Mouse (Mus musculus): ENCODE measurements at regions not wholly inside any gene's neighbourhood (a gene's known extent, or its start where the extent isn't known, plus 50 kb on each side); places are given as distances from the start of the nearest gene placed in this dataset.

GRCm38 (mm10) chr2:159019921-159020534 lies 225.4 kb downstream of the Dhx35 start:
- no peak for DNase-seq (ENCODE audit: low read depth, low spot score)

GRCm38 (mm10) chr2:159032147-159032546 lies 237.5 kb downstream of the Dhx35 start:
- no peak for DNase-seq (ENCODE audit: low read depth, low spot score)

- DNase-seq (ENCODE audit: low read depth, low spot score) = peak; percentile 4
Observed at GRCm38 (mm10) chr2:159039916-159040315, 245.3 kb downstream of the Dhx35 start.

GRCm38 (mm10) chr2:159053534-159053933 lies 258.9 kb downstream of the Dhx35 start:
- no peak for DNase-seq (ENCODE audit: low read depth, low spot score)

GRCm38 (mm10) chr2:159053936-159054335 lies 259.3 kb downstream of the Dhx35 start:
- no peak for DNase-seq (ENCODE audit: low read depth, low spot score)

GRCm38 (mm10) chr2:159054451-159054850 lies 259.8 kb downstream of the Dhx35 start:
- no peak for DNase-seq (ENCODE audit: low read depth, low spot score)

GRCm38 (mm10) chr2:159055780-159056179 lies 261.2 kb downstream of the Dhx35 start:
- DNase-seq (ENCODE audit: low read depth, low spot score) = no peak

DNA sequence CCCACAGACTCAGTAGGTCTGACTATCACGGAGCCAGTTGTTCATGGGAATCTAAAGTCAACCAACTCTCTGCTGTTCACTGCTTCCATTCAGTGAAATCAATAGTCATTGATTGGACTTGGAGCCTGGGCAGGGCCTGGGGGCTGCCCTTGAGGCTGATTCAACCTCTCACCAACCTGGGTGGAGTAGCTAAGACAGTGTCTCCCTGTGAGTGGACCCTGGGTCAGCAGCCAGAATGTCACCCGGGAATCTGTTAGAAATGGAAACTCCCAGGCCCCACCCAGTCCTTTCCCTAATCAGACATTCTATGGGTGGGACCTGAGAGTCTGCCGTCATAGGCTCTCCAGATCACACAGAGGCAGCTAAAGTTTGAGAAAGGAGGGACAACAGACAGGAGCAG lies 262.4 kb downstream of the Dhx35 start:
- DNase-seq (ENCODE audit: low read depth, low spot score) = no peak

DNA sequence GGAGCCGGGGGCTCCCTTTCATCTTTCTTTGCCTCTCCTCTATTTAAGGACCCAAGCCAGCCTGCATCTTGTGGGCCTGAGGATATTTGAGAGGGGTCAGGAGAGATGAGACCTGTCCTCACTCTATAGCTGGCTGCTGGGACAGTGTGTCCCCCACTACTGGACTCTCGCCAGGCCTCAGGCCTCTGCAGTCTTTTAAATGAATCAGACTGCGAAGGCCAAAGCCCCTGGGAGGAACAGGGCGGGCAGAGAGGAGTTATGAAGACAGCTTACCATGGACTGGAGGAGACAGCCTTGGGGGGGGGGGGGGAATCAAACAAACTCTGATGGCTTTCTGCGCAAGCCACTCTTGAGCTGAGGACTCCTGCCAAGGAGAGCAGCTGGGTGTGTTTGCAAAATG lies 262.9 kb downstream of the Dhx35 start:
- no peak for DNase-seq (ENCODE audit: low read depth, low spot score)

GRCm38 (mm10) chr2:159062266-159062665 lies 267.7 kb downstream of the Dhx35 start:
- DNase-seq (ENCODE audit: low read depth, low spot score) = no peak

DNA sequence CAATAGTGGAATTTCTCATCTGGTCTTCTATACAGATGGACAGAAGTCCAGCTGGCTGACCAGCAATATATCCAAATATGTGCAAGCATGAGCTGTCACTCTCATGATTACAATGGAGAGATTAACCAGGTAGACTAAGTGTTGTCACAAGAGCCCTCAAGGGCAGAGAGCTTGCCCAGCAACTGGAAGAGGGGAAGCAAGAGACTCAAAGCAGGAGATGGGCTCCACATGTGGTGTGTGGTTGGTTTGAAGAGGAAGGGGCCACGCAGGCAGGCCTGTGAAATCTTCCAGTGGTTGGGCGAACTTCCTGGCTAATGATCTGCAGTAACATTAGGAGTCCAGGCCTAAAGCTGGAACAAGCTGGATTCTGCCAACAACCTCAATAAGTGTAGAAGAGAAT lies 268.1 kb downstream of the Dhx35 start:
- DNase-seq (ENCODE audit: low read depth, low spot score) = no peak

- DNase-seq (ENCODE audit: low read depth, low spot score) = no peak
Observed at GRCm38 (mm10) chr2:159064403-159064970, 269.9 kb downstream of the Dhx35 start.

DNA sequence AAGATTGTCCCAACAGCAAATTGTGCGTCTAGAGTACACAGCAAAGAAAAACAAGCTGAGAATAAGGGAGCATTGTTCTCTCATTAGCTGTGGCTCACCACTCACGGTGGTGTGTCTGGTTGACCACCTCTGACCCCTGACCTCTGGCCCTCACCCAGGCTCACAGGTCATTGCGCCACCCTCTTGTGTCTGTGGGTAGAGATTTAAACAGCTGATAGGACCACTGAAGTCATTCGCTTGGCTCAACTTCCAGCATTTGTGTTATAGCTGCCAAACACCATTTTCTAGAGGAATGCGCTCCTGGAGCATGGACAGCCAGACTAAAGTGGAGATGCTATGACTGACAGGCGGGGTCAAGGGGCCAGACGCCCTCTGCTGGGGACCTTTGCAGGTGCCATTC lies 272.9 kb downstream of the Dhx35 start:
- DNase-seq (ENCODE audit: low read depth, low spot score) = no peak

DNA sequence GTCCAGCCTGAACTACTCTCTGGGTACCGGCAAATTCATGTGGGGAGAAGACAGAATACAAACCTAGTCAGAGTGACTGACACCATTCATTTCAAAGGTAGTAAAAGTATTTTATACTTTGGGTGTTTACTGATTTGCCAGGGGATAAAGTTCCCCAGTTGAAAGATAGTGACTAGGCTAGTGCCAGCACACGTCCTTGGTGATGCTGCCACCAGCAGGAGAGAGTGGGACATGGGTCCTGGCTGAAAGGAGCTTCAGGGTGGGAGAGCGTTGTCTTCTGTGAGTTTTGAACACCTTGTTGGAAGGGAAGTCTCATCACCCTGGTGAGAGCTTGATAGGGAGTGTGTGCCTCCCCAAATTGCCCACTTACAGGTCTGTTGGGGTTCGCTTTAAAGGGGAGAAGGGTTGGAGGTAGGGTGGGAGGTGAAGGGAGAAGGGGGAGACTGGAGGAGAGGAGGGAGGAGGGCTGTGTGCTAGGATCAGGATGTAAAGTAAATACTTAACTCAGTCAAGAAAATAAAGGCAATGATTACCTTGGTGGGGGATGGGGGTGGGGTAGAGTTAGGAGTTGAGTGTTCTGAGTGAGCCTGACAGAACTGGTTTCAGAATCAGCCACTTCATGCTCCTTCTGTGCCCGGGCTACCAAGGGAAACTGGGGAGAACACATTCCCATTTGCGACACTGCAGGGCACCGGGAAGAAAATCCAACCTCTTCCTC lies 273.9 kb downstream of the Dhx35 start:
- no peak for DNase-seq (ENCODE audit: low read depth, low spot score)

DNA sequence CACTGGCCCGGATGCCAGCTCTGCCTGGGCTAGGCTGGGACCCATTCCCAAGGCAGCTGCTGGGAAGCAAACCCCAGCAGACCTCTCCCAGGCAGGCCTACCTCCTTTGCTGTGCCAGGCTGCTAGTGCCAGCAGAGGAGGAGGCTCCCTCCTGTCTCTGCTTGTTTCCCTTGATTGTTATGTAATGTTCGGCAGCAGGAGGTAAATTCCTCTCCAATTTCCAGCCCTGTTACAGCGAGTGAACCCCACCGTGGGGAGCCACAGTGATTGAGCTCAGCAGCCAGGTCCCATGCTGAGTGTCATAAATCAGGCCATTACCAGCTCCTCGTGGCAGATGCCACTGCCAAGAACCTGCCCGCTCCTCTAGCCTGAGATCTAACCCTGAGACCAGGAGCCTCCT lies 274.6 kb downstream of the Dhx35 start:
- DNase-seq (ENCODE audit: low read depth, low spot score) = peak; percentile 9

DNA sequence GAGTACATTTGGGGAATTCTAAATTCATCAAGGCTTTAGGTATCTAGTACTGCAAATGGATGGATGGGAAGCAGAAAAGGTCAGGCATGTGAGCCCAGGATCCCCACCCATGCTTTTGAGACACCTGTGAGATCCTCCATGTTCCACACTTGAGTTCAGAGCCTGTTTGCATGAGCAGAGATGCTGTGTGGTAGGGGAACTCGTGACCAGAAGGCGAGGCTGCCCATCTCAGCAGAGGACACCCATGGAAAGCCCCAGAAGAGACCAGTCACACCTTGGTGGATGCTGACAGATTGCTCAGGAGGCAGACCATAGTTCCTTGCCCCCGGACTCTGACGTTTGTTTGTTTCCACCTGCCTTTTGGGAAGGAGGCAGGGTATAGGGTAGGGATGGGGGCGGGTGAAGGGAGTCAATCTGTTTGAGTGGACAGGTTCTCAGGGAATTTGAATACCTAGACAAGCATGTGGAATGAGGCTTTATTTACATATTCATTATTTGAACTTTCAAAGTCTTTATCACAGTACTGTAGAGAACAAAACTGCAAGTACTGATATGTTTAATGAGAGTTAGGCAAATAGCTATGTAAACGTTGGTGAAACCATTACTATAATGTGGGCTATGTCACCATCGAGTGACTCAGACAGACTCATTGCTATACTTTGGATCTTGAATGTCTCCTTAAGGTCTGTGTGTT lies 278.5 kb downstream of the Dhx35 start:
- DNase-seq (ENCODE audit: low read depth, low spot score) = no peak

DNA sequence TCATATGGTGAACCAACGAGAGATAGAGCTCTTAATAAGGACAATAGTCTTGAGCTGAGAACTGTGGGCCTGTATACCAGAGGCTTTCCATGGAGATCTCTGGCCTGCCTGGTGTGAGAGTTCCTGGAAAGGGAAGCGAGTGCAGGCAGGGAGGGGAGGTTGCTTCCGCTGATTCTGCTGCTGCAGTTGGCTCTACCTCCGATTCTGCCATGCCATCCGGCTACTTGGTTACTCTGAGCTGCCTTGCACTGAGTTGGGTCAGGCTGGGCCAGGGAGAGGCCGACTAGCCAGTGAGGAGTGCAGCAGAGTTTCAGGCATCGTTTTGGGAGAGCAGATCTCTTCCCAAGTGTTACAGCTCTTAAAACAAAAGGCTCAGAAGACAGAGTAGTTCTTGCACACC lies 285.2 kb downstream of the Dhx35 start:
- no peak for DNase-seq (ENCODE audit: low read depth, low spot score)

GRCm38 (mm10) chr2:159080784-159081544 lies 286.4 kb downstream of the Dhx35 start:
- DNase-seq (ENCODE audit: low read depth, low spot score) = no peak

DNA sequence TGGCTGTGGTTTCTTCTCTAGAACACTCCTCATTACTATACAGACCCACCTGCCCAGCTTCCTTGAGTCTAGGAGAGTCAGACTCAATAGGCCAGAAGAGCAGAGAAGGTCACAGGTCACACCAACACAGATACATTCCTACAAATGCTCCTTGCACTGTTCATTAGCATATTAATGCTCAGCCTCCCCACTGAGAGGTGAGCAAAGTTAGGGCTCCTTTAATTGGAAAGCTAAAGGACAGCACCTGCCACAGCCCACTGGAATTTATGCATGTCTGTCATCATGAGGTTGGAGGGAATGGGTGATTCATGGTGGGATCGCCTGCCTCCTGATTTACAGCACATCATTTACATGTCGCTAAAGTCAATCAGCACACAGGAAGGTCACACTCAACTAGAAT lies 292.2 kb downstream of the Dhx35 start:
- DNase-seq (ENCODE audit: low read depth, low spot score) = no peak

DNA sequence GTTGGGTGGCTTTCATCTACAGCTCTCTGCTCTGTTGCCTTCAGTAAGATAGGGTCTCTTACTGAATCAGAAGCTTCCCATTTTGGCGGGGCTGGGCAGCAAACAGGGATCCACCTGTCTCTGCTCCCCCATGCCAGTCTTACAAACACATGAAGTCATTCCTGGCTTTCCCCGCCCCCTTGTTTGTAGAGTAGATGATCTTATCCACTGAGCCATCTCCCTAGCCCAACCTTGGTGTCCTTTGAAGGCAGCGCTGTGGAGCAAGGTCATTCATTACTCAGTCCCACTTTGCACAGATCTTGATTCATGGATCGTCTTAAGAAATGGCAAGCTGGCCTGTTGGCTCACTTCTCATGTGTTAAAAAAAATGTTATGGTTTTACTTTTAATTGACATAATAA lies 293.6 kb downstream of the Dhx35 start:
- DNase-seq (ENCODE audit: low read depth, low spot score) = no peak

DNA sequence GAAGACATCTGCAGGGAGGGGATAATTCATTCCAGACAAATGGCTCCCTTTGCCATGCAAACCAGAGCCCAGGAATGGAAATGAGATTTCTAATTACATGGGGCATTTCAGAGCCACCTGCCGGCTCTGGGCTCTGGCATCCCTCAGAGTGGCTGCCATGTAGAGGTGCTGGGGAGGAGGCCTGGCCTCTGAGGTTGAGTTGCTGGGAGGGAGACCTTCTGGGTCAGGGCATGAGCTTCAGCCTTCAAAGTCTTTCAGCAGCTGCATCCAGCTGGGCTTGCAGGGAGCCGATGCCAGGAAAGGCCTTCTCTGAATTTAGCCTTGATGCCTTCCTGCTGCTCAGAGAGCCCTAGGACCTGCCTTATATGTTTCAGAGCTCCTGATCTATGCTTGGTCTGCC lies 302.1 kb downstream of the Dhx35 start:
- no peak for DNase-seq (ENCODE audit: low read depth, low spot score)

GRCm38 (mm10) chr2:159134042-159134441 lies 339.4 kb downstream of the Dhx35 start:
- no peak for DNase-seq (ENCODE audit: low read depth, low spot score)

Data from retina, adult 2 months (tissue).